Mouse (Mus musculus) cortical plate, adult 2 months (tissue): Measurements from ENCODE around the gene Zzef1. TPM values are rescaled to one million over a fixed set of nuclear protein-coding genes. Genes with fewer than 3 reads are reported as not detected.

Source experiments
- H3K27ac ChIP-seq: fragments of 200-500 bp; 2 replicates; pipeline ENCODE4 v1.5.1; 2012; ENCODE audit warnings: low read length, control low read depth, inconsistent platforms; ENCODE audit not compliant: insufficient read depth
- H3K4me1 ChIP-seq: fragments of 200-500 bp; 2 replicates; pipeline ENCODE4 v1.6.1; 2011; ENCODE audit warnings: low read length; ENCODE audit not compliant: control insufficient read depth, insufficient read depth
- H3K4me3 ChIP-seq: fragments of 200-500 bp; 2 replicates; pipeline ENCODE4 v1.5.1; 2011; ENCODE audit warnings: mild to moderate bottlenecking, low read length, control low read depth; ENCODE audit not compliant: insufficient read depth
- CTCF ChIP-seq: fragments of 200-500 bp; IDR thresholded peaks from 2 replicates; pipeline ENCODE4 v1.5.1; 2011; ENCODE audit warnings: mild to moderate bottlenecking, control low read depth, low read length; ENCODE audit not compliant: insufficient read depth; ENCODE audit errors: extremely low read depth
- POLR2A ChIP-seq: fragments of 200-500 bp; IDR thresholded peaks from 2 replicates; pipeline ENCODE4 v1.6.1; 2011; ENCODE audit warnings: mild to moderate bottlenecking, low read length, control low read depth; ENCODE audit not compliant: insufficient read depth; ENCODE audit errors: extremely low read depth
- polyA plus RNA-seq: library from polyadenylated mRNA; depleted of rRNA; stranded (reverse); fragments of >200 nt; gene quantifications from 2 replicates; pipeline ENCODE4 v1.2.3, GENCODE M21; 2012

Zzef1 gene
- polyA plus RNA-seq, 1 experiment = 28.1 TPM

- TF ChIP-seq CTCF (no peak), POLR2A (no peak)
- Histone ChIP-seq H3K4me1 (no peaks in the 10 kb centered on the region), H3K4me3 (no peak overlapping the region)
Observed at GRCm38 (mm10) chr11:72951137-72952000, 155.3 kb downstream of the Zzef1 start.

DNA sequence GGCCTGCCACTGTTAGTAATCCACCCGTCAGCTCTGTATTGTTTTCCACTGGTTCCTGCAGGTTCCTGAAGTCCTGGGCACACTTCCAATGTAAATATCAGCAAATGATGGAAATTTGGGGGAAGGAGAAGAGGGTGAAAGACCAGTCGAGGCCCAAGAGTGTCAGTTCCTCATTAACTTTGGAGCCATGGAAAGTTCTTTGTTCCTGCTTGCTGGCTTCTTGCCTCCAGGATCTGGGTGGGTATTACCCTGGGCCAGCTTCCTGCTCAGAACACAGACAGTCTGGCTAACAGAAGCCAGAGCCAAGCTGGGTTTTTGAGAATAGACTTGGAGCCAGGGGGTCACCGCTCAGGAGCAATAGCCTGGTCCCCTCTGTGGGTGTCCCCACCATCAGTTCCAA is 156.2 kb downstream of the Zzef1 start:
- Histone ChIP-seq H3K27ac (0 out of 2 replicates have a peak overlapping the region, but pooled peaks have one; percentile 29), H3K4me3 (no peak overlapping the region), H3K4me1 (no peaks in the 10 kb centered on the region)
- TF ChIP-seq POLR2A (no peak), CTCF (no peak)

More at GRCm38 (mm10) chr11:72951137-72952000, 155.3 kb downstream of the Zzef1 start:
- H3K27ac ChIP-seq = no peak overlapping the region; the same call in 1 of the 2 replicates

- H3K27ac ChIP-seq = 0 out of 2 replicates have a peak overlapping the region, but pooled peaks have one; percentile 29
- TF ChIP-seq CTCF = no peak
- no peak for TF ChIP-seq POLR2A
- H3K4me3 ChIP-seq = no peak overlapping the region
Observed at GRCm38 (mm10) chr11:72952697-72953096, 156.7 kb downstream of the Zzef1 start.

GRCm38 (mm10) chr11:72953116-72953439 is 157.1 kb downstream of the Zzef1 start:
- no peak overlapping the region for H3K27ac ChIP-seq
- H3K4me3 ChIP-seq = no peak overlapping the region
- no peak for TF ChIP-seq CTCF
- TF ChIP-seq POLR2A = no peak
- H3K4me1 ChIP-seq = no peaks in the 10 kb centered on the region

More at GRCm38 (mm10) chr11:72952697-72953096, 156.7 kb downstream of the Zzef1 start:
- no peaks in the 10 kb centered on the region for H3K4me1 ChIP-seq

GRCm38 (mm10) chr11:72953440-72954151 is 157.6 kb downstream of the Zzef1 start:
- H3K4me1 ChIP-seq = no peaks in the 10 kb centered on the region
- no peak overlapping the region for H3K4me3 ChIP-seq
- no peak overlapping the region for H3K27ac ChIP-seq
- TF ChIP-seq CTCF (no peak), POLR2A (no peak)

DNA sequence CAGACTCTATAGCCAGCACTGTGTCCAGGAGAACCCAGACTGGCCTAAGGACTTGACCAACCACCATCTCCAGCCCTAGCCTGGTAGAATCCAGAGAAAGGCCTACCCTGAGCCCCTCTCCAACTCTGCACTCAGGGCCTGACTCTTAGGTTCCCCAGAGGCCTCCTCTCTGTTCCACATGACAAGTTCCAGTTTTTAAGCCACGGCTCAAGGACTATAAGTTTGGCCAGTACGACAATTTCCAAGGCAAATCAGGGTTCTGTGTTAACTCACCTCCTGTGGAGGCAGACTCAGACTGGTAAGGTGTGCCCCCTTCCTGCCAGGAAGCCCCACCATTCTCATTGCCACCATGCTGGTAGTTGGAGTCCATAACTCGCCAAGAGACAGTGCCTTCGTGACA is 158.2 kb downstream of the Zzef1 start:
- H3K4me3 ChIP-seq = no peak overlapping the region
- no peaks in the 10 kb centered on the region for H3K4me1 ChIP-seq
- H3K27ac ChIP-seq = no peak overlapping the region
- TF ChIP-seq CTCF = no peak
- TF ChIP-seq POLR2A = no peak

GRCm38 (mm10) chr11:72955339-72955974 is 159.4 kb downstream of the Zzef1 start:
- TF ChIP-seq POLR2A = no peak
- TF ChIP-seq CTCF = no peak
- Histone ChIP-seq H3K27ac (no peak overlapping the region), H3K4me3 (no peak overlapping the region), H3K4me1 (no peaks in the 10 kb centered on the region)

- Histone ChIP-seq H3K4me1 (no peaks in the 10 kb centered on the region), H3K27ac (no peak overlapping the region), H3K4me3 (no peak overlapping the region)
- TF ChIP-seq CTCF = no peak
- no peak for TF ChIP-seq POLR2A
Observed at GRCm38 (mm10) chr11:72957318-72957717, 161.3 kb downstream of the Zzef1 start.

DNA sequence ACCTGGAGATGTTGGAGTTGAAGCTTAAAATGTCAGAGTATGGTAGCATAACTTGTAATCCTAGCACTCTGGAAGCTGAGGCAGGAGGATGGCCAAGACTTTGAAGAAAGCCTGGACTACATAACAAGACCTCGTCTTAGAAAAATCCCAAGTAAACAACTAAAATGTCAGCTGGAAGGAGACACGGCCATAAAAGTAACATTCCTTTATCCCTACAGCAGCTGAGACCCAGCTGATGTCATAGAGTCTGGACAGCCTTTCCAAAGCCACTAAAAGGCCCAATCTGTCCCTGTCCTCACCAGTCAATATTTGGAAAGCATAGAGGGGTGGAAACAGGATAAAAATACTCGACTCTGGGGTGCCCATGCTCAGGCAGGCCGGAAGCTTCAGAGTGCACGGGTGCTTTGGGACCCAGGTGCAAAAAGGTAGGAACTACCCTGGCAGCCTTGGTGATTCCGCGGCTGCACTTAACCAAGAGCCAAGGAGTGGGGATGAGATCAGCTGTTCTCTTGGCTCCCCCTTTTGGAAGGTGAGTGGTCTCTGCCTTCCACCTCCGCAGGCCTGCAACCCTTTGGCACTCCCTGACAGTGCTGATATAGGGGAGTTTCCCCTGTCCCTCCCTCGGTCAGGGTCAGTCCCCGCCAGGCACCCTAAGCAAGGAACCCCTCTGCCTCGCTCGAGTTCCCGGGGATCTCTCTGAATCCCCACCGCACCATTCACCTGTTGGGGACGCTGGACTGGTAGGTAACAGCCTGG is 164.1 kb downstream of the Zzef1 start:
- Histone ChIP-seq H3K4me3 (no peak overlapping the region), H3K27ac (no peak overlapping the region), H3K4me1 (no peaks in the 10 kb centered on the region)
- no peak for TF ChIP-seq CTCF
- TF ChIP-seq POLR2A = no peak
